Mouse (Mus musculus): ENCODE measurements around the gene Snx33.
"Not testable (repeated sequence)": the region's sequence is repeated elsewhere in the genome, so short reads cannot be mapped to it uniquely, and the experiment has no call there.

Snx33 gene

GRCm38 (mm10) chr9:56928041-56928811, at the start of gene Snx33:
TSS of gene Snx33 (minus strand) at chr9:56928371.
- DNase-seq, result peak; percentile 97 to 98

DNA sequence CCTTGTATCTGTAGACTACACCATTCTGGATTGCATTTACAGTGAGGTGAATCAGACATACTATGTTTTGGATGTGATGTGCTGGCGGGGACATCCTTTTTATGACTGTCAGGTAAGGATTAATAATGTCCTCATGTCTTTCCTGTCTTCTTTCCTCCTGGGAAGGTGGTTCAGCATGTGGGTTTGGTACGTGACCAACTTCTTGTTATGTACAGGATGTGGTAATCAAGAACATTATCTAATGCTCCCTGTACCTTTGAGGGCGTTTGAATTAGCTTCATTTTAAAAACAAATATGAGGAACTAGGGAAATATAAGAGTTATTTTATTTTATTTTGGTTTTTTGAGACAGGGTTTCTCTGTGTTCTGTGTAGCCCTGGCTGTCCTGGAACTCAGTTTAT, 47.0 kb upstream of the Snx33 start:
- DNase-seq, result no peak

- no peak for DNase-seq
These were observed 45.9 kb upstream of the Snx33 start for GRCm38 (mm10) chr9:56973960-56974524.

GRCm38 (mm10) chr9:56970158-56970557, 42.0 kb upstream of the Snx33 start:
- DNase-seq, result no peak

GRCm38 (mm10) chr9:56961591-56961990, 33.4 kb upstream of the Snx33 start:
- no peak for DNase-seq

DNA sequence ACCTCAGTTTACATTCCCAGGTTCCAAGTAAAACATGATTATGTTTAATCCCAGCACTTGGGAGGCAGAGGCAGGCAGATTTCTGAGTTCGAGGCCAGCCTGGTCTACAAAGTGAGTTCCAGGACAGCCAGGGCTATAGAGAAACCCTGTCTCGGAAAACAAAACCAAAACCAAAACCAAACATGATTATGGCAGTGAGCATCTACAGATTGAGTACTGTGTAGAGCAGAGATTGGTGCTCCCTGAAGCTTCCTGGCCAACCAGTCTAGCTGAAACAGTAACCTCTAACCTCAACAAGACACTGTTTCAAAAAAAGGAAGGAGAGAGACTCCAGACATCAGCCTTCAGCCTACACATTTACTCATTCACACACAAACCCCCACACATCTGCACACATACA, 30.5 kb upstream of the Snx33 start:
- no peak for DNase-seq

GRCm38 (mm10) chr9:56956966-56957675, 28.9 kb upstream of the Snx33 start:
- peak in 1 of 2 experiments; percentile 11 for DNase-seq

GRCm38 (mm10) chr9:56953562-56953961, 25.4 kb upstream of the Snx33 start:
- DNase-seq, result no peak

DNA sequence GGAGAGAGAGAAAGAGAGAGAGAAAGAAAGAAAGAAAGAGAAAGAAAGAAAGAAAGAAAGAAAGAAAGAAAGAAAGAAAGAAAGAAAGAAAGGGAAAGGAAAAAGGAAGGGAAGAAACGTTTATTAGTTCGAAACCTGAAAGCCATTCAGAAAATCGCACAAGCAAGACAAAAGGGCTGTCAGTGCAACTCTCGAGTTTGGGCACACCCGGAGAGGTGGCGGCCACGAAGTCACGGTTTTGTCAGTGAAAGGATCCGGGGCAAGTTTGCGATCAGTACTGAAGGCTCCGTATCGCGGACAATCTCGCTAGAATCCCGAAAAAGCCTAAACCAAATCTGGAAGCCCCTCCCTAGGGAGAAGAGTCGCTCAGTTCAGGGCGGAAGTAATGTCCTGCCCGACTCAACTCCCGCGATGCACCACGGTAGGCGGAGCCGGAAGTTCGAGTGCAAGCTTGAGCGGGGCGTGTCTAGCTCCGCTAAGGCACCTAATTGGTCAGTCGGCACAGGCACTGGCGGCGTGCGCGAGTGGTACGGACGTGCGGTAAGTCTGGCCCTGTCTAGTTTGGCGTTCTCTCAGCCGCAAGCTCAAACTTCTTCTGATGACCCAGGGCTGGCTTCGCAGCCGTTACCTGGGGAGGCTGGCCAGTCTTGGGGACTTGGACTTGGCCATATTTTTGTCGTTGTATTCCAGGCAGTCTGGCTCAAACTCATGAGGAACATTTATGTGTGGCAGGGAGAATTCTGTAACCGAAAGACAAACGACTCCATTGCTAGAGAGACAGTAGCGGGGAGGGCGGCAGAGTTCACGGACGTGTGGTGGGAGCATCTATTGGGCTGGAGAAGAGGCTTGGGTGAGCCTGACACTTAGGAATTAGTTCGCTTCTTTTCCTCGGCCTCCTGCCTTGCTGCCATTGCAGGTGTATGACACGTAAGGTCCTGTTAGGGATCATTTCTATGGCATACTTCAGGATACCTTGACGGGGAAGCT, 22.5 kb upstream of the Snx33 start, which contains the start of gene Snupn:
Gene Snupn (plus strand): TSS at position 465 of the 987 bp plus-strand sequence.
- peak; percentile 98 to 99 for DNase-seq

DNA sequence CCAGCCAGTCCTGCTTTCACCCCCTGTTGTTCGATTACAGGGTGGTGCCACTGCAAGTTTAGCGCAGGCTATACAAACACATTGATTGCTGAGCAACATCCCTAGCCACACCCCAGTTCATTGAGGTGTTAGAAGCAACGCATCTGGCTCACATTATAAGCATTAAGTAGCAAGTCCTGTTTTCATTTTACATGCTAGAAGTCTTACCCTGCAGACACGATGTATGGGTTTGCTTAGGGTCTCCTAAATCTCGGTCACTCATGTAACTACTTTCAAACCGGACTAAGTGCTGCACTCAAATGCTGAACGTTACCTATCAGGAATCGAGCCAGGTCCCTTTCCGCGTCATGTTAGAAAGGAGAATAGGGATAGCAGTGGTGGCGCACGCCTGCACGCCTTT, 21.6 kb upstream of the Snx33 start:
- peak in 1 of 2 experiments; percentile 15 for DNase-seq

DNA sequence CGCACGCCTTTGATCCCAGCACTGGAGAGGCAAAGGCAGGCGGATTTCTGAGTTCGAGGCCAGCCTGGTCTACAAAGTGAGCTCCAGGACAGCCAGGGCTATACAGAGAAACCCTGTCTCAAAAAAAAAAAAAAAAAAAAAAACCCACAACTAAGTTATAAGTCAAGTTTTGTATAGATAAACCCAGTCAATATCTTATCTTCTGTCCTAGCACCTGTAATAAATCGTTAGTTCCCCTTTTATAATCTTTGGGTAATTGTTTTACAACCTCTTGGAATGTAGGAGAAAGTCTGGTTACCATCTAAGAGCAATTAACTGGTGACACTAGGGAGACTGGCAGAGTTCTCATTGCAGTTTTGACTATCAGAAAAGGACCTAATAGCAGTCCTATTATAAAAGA, 20.5 kb upstream of the Snx33 start:
- not testable (repeated sequence) for DNase-seq

DNA sequence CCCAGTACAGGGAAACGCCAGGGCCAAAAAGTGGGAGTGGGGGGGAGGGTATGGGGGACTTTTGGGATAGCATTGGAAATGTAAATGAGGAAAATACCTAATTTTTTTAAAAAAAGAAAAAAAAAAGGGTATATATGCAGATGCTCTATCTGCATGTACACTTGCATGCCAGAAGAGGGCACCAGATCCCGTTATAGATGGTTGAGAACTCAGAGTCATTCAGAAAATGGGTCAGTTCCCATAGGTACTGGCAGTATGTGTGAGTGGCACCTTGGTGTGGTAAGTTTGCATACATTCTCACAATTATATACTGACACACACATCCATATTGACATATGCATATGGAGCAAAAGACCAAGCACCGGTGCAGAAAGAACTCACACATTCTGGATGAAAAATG, 19.3 kb upstream of the Snx33 start:
- peak; percentile 51 to 75 for DNase-seq

GRCm38 (mm10) chr9:56938374-56938773, 10.2 kb upstream of the Snx33 start:
- DNase-seq, result peak; percentile 37 to 67

DNA sequence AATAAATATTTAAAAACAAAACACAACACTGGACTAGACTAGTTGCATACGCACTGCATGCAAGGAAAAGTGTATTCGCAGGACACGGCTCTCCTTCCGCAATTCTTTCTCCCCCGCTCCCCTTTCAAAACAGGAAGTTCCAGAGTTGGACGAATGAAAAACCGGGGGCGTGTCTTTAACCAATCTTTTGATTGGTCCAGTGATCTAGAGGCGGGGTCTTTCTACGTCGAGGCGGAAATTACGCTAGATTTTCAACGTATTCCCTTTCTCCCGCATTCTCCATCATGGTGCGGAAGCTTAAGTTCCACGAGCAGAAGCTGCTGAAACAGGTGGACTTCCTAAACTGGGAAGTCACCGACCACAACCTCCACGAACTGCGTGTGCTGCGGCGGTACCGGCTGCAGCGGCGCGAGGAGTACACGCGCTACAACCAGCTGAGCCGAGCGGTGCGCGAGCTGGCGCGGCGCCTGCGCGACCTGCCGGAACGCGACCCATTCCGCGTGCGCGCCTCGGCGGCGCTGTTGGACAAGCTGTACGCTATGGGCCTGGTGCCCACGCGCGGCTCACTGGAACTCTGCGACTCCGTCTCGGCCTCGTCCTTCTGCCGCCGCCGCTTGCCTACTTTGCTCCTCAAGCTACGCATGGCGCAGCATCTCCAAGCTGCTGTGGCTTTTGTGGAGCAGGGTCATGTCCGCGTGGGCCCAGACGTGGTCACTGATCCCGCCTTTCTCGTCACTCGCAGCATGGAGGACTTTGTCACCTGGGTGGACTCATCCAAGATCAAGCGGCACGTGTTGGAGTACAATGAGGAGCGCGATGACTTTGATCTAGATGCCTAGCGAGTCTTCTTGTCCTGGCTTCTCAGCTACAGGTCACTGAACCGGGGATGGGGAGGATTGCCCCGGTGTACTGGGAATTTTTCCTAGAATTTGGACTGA, 9.3 kb upstream of the Snx33 start, which contains the start of gene Imp3:
Gene Imp3 (plus strand): TSS at position 253 of the 938 bp plus-strand sequence.
- peak; percentile 90 to 97 for DNase-seq

- DNase-seq, result no peak
These were observed 8.7 kb upstream of the Snx33 start for GRCm38 (mm10) chr9:56936861-56937222.

DNA sequence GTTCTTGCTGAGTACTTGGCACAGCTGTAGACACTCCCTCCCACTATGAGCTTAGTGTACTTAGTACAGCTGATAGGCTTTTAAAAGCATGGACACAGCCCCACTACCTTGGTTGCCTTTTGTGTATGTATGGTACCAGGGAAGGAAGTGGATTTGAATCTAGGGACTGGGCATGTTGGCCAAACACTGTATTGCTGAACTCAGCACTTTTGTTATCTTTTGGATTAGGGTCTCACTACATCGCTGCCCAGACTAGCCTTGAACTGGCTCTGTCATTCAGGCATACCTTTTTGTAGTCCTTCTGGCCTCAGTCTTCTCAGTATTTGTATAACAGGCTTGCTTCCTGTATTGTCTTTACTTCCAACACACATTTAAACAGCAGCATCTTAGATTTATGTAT, 2.4 kb upstream of the Snx33 start:
- DNase-seq, result no peak

- DNase-seq, result no peak
These were observed 1.3 kb upstream of the Snx33 start for GRCm38 (mm10) chr9:56929496-56929895.

DNA sequence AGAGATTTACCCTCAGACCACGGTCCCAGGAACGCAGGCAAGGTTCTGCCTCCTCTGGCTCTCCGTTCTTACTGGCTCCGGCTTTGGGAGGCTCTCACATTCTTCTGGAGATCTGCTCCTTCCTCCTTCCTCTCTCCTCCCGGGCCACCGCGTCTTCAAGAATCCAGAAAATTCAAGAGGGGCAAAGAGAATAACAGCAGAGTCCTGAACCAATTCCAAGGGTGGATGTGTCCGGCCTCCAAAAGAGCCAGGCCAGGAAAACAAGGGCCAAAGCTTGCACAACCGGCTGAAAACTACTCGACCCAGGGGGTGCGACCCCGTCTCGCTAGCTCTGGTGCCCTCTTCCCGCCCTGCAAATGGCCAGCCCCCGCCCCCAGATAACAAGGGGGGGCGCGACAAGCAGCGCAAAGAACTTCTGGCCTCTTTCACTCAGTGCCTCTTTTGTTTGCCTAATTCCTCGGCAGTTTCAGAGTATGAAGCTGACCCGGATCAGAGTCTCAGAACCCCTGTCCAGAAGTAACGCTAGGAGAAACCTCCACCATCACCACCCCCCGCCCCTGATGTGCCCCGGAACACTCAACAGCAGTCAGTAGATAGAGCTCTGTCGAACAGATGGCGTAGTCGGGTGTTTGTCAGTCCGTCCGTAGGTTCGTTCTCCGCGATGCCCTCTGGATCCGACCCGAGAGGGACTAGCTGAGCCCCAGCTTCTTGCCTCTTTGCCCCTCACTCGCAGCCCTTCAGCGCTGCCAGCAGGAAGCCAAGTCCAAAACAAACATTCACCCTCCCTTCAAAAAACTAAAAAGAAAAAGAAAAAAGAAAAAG, 769 bp downstream of the Snx33 start:
- peak; percentile 67 to 71 for DNase-seq

DNA sequence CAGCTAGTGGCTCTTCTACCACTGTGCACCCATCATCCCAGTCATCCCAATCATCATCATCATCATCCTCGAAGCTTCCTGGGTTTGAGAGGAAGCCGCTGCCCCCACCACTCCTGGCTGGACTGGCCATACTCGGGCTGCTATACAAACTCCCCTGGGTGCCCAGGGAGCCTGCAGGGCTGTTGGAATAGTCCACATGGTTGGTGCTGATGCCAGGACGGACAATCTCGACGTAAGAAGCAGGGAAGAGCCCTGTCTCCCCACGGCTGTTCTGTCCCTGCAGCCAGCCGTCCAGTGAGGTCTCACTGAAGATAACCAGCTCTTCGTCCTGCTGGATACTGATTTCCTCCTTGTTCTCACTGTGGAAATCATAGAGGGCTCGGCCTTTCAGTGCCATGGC, 1.8 kb downstream of the Snx33 start:
- DNase-seq, result no peak

DNA sequence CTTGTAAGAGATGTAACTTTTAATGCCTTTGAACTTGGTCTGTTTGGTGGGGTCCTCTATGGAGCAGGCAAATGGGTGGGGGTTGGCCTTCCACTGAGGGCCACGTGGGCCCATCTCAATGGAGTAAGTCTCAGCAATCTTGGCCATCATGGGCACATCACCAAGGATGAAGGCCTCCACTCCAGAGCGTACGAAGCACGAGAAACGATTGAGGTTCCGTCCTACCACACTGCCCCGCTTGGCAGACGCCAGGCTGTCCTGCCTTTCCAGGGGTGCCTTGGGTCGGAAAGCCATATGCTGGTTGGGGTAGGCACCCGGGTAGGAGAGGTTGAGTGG, 2.2 kb downstream of the Snx33 start:
- DNase-seq, result no peak

Data from kidney, postnatal 36 days (tissue).